8 mouse cellular contexts compared by ENCODE assay signal in genomic region chr17:43701060-43701459, GRCm38 (mm10). TPM values are rescaled to one million over a fixed set of nuclear protein-coding genes. Genes with fewer than 3 reads are reported as not detected.
DNase-seq lines count a peak whose midpoint lies in the region; ATAC-seq and TF ChIP-seq lines count a peak whose summit lies in the region.

No protein-coding gene starts in this region.

- peak; percentile 57 for DNase-seq in CD4-positive, CD25-positive, alpha-beta regulatory T cell, adult 2 months (ENCODE audit: low read depth, low spot score)
- DNase-seq in thymus, adult 2 months, result peak; percentile 53
- DNase-seq in thymus, adult 18-20 months, result no peak
- peak; percentile 75 for DNase-seq in embryo, embryonic 10.5 days (ENCODE audit: low spot score)
- peak; percentile 18 for DNase-seq in hindlimb bud, embryonic 11.5 days (ENCODE audit: extremely low spot score, low read depth, low spot score)
- peak; percentile 34 for DNase-seq in liver, embryonic 11.5 days (ENCODE audit: low spot score)
- DNase-seq in right cerebral cortex, postnatal 14 days, result peak; percentile 73

- no peaks in the 10 kb centered on the region for H3K9me3 ChIP-seq in liver, embryonic 11.5 days (ENCODE audit: control insufficient read depth, low read length)

- H3K27me3 ChIP-seq in thymus, adult 2 months (ENCODE audit: control insufficient read depth, insufficient read depth, low read length), result no peaks in the 10 kb centered on the region
- H3K27me3 ChIP-seq in liver, embryonic 11.5 days (replicated peaks; ENCODE audit: control insufficient read depth, insufficient read depth, low read length), result no peaks in the 10 kb centered on the region

- H3K27ac ChIP-seq in thymus, adult 2 months (ENCODE audit: control insufficient read depth, insufficient read depth, low read length), result no peak overlapping the region
- no peak overlapping the region for H3K27ac ChIP-seq in liver, embryonic 11.5 days (ENCODE audit: low read depth, low read length)

- no peak for TF ChIP-seq POLR2A in thymus, adult 2 months (IDR thresholded peaks at IDR 0.05; ENCODE audit: control insufficient read depth, extremely low read depth, insufficient read depth, low read length, poor library complexity)

- H3K4me1 ChIP-seq in thymus, adult 2 months (replicated peaks; ENCODE audit: control insufficient read depth, insufficient read depth, low read length), result no peaks in the 10 kb centered on the region
- H3K4me1 ChIP-seq in liver, embryonic 11.5 days (replicated peaks; ENCODE audit: control insufficient read depth, insufficient read depth, low read length), result no peaks in the 10 kb centered on the region

- H3K4me3 ChIP-seq in thymus, adult 2 months (ENCODE audit: control insufficient read depth, insufficient read depth, low read length), result no peak overlapping the region
- H3K4me3 ChIP-seq in liver, embryonic 11.5 days (ENCODE audit: low read depth, low read length), result no peak overlapping the region

- ATAC-seq in CD4-positive, CD25-positive, alpha-beta regulatory T cell, adult 4 months, result no peak
- no peak for ATAC-seq in liver, embryonic 11.5 days (replicated peaks; ENCODE audit: low FRiP score)

- no peak overlapping the region for H3K9ac ChIP-seq in liver, embryonic 11.5 days (ENCODE audit: low read depth, low read length)

- H3K36me3 ChIP-seq in thymus, adult 2 months (ENCODE audit: control insufficient read depth, insufficient read depth, low read length), result no peaks in the 10 kb centered on the region
- no peaks in the 10 kb centered on the region for H3K36me3 ChIP-seq in liver, embryonic 11.5 days (ENCODE audit: control insufficient read depth, insufficient read depth, low read length)

- 66% methylated on average over 6 of the region's 6 CpGs for WGBS in thymus, adult 2 months
- WGBS in liver, embryonic 11.5 days, result 69% methylated on average over 6 of the region's 6 CpGs

- H3K4me2 ChIP-seq in liver, embryonic 11.5 days, result no peak overlapping the region

- no peak for TF ChIP-seq CTCF in thymus, adult 2 months (IDR thresholded peaks at IDR 0.05; ENCODE audit: borderline replicate concordance, control insufficient read depth, extremely low read depth, insufficient read depth, low read length, poor library complexity)

RNA-seq across cellular contexts. Expression of gene Cyp39a1, which starts 33.8 kb away (rescaled TPM):
- polyA plus RNA-seq in CD4-positive, CD25-positive, alpha-beta regulatory T cell, adult 4 months (2017; shearing (Covaris generic)), result 1 to 10 TPM in 1 of 2 experiments, under 1 TPM in 1; 0.74 to 2.3 TPM
- 0.20 and 0.35 TPM in 2 replicates for polyA plus RNA-seq in thymus, adult 2 months (2012; rRNA removed)
- polyA plus RNA-seq in liver, embryonic 11.5 days (2014; fragmentation: Nextera tagmentation; extraction: Ambion mirVana), result 4.1 and 4.2 TPM in 2 replicates

RNA-seq across cellular contexts. Expression of gene Slc25a27, which starts 34.0 kb away (rescaled TPM):
- 1 to 10 TPM; 4.3 to 4.5 TPM for polyA plus RNA-seq in CD4-positive, CD25-positive, alpha-beta regulatory T cell, adult 4 months (2017; shearing (Covaris generic))
- 8.7 and 9.7 TPM in 2 replicates for polyA plus RNA-seq in thymus, adult 2 months (2012; rRNA removed)
- polyA plus RNA-seq in liver, embryonic 11.5 days (2014; fragmentation: Nextera tagmentation; extraction: Ambion mirVana), result 4.4 and 6.0 TPM in 2 replicates

Comparison
In these comparisons a context has a peak if more than half of its experiments do, and no peak if none do; other contexts are left out.
1. DNase-seq: peak in CD4-positive, CD25-positive, alpha-beta regulatory T cell, adult 2 months (single experiment), thymus, adult 2 months (single experiment), embryo, embryonic 10.5 days (single experiment), hindlimb bud, embryonic 11.5 days (single experiment), liver, embryonic 11.5 days (single experiment) and right cerebral cortex, postnatal 14 days (single experiment); none in thymus, adult 18-20 months (0 of 2).